Mouse (Mus musculus) intestine, embryonic 15.5 days (tissue): ENCODE measurements around the gene Golga3. TPM values are rescaled to one million over a fixed set of nuclear protein-coding genes. Genes with fewer than 3 reads are reported as not detected.
A peak's percentile ranks its signal among the peaks of the same experiment; 100 is the strongest.

ENCODE experiments used
- ATAC-seq: fragments of 200-750 bp; cut with Nextera tagmentation; 2 replicates; pipeline ENCODE4 v1.8.0; 2017; ENCODE audit warnings: moderate TSS enrichment, moderate library complexity
- H3K27ac ChIP-seq: fragments of 300-500 bp; sonication (generic); 2 replicates; pipeline ENCODE4 v1.5.1; 2015; ENCODE audit warnings: mild to moderate bottlenecking, inconsistent platforms
- H3K27me3 ChIP-seq: fragments of 300-500 bp; sonication (generic); replicated peaks from 2 replicates; pipeline ENCODE4 v1.6.1; 2015; ENCODE audit warnings: inconsistent platforms
- H3K36me3 ChIP-seq: fragments of 300-500 bp; sonication (generic); 2 replicates; pipeline ENCODE4 v1.6.1; 2015; ENCODE audit warnings: inconsistent platforms
- H3K4me1 ChIP-seq: fragments of 300-500 bp; sonication (generic); replicated peaks from 2 replicates; pipeline ENCODE4 v1.6.1; 2015; ENCODE audit warnings: inconsistent platforms
- H3K4me2 ChIP-seq: fragments of 300-500 bp; sonication (generic); replicated peaks from 2 replicates; pipeline ENCODE4 v1.6.1; 2015; ENCODE audit warnings: mild to moderate bottlenecking, inconsistent platforms
- H3K4me3 ChIP-seq: fragments of 300-500 bp; sonication (generic); replicated peaks from 2 replicates; pipeline ENCODE4 v1.5.1; 2015; ENCODE audit warnings: inconsistent platforms
- H3K9ac ChIP-seq: fragments of 300-500 bp; sonication (generic); 2 replicates; pipeline ENCODE4 v1.6.1; 2015; ENCODE audit warnings: inconsistent platforms
- H3K9me3 ChIP-seq: fragments of 300-500 bp; sonication (generic); 2 replicates; pipeline ENCODE4 v1.6.1; 2016; ENCODE audit warnings: inconsistent platforms
- WGBS: fragments of 180-500 bp; shearing (Covaris S2); methylation state at CpG from one replicate; pipeline ENCODE4 v1.1.7; 2015; 5-methylcytosine and 5-hydroxymethylcytosine counted together
- polyA plus RNA-seq: library from polyadenylated mRNA; unstranded; fragments of >200 nt; fragmentation: Nextera tagmentation; extraction: Ambion mirVana; gene quantifications from 2 replicates; pipeline ENCODE4 v1.2.1, GENCODE M21; 2015

The Golga3 gene
- polyA plus RNA-seq, 1 experiment from 2014 or later: 17.1 TPM

- Histone ChIP-seq H3K27me3 (no peaks in the 10 kb centered on the region), H3K9me3 (no peaks in the 10 kb centered on the region), H3K4me2 (no peak overlapping the region), H3K4me3 (no peak overlapping the region), H3K4me1 (no peaks in the 10 kb centered on the region), H3K27ac (no peak overlapping the region), H3K9ac (no peak overlapping the region), H3K36me3 (peaks cover 50% of the 10 kb centered on the region)
- no peak for ATAC-seq
- 87% methylated on average over 10 of the region's 10 CpGs for WGBS
Observed at GRCm38 (mm10) chr5:110203164-110203895, 26.8 kb downstream of the Golga3 start.

- WGBS: 76% methylated on average over 6 of the region's 6 CpGs
- H3K9me3 ChIP-seq: no peaks in the 10 kb centered on the region
- ATAC-seq: no peak
Observed at GRCm38 (mm10) chr5:110204777-110205176, 28.3 kb downstream of the Golga3 start.

GRCm38 (mm10) chr5:110211312-110211711 lies 34.8 kb downstream of the Golga3 start:
- Histone ChIP-seq H3K4me1 (no peaks in the 10 kb centered on the region), H3K36me3 (peaks cover 58% of the 10 kb centered on the region), H3K9ac (no peak overlapping the region), H3K4me3 (no peak overlapping the region), H3K4me2 (no peak overlapping the region), H3K9me3 (no peaks in the 10 kb centered on the region), H3K27me3 (no peaks in the 10 kb centered on the region), H3K27ac (no peak overlapping the region)
- 86% methylated on average over 2 of the region's 2 CpGs for WGBS
- no peak for ATAC-seq

More at GRCm38 (mm10) chr5:110204777-110205176, 28.3 kb downstream of the Golga3 start:
- peaks cover 57% of the 10 kb centered on the region for H3K36me3 ChIP-seq
- no peak overlapping the region for H3K27ac ChIP-seq
- H3K9ac ChIP-seq: no peak overlapping the region
- H3K4me2 ChIP-seq: no peak overlapping the region
- no peaks in the 10 kb centered on the region for H3K27me3 ChIP-seq
- no peaks in the 10 kb centered on the region for H3K4me1 ChIP-seq
- no peak overlapping the region for H3K4me3 ChIP-seq

- H3K27ac ChIP-seq: no peak overlapping the region
- no peak overlapping the region for H3K9ac ChIP-seq
- H3K9me3 ChIP-seq: no peaks in the 10 kb centered on the region
- no peaks in the 10 kb centered on the region for H3K4me1 ChIP-seq
- H3K4me2 ChIP-seq: no peak overlapping the region
- peaks cover 54% of the 10 kb centered on the region for H3K36me3 ChIP-seq
- WGBS: 90% methylated on average over 3 of the region's 3 CpGs
- ATAC-seq: no peak
- H3K27me3 ChIP-seq: no peaks in the 10 kb centered on the region
- no peak overlapping the region for H3K4me3 ChIP-seq
Observed at GRCm38 (mm10) chr5:110216780-110217179, 40.3 kb downstream of the Golga3 start.

- 91% methylated on average over 4 of the region's 4 CpGs for WGBS
- Histone ChIP-seq H3K36me3 (peaks cover 53% of the 10 kb centered on the region), H3K9ac (no peak overlapping the region), H3K9me3 (no peaks in the 10 kb centered on the region), H3K4me3 (no peak overlapping the region), H3K27me3 (no peaks in the 10 kb centered on the region), H3K4me2 (no peak overlapping the region), H3K27ac (no peak overlapping the region), H3K4me1 (no peaks in the 10 kb centered on the region)
- no peak for ATAC-seq
Observed at GRCm38 (mm10) chr5:110220331-110220730, 43.8 kb downstream of the Golga3 start.

- no peak overlapping the region for H3K9ac ChIP-seq
- peaks cover 43% of the 10 kb centered on the region for H3K36me3 ChIP-seq
- H3K27me3 ChIP-seq: no peaks in the 10 kb centered on the region
- no peak overlapping the region for H3K27ac ChIP-seq
- 81% methylated on average over 6 of the region's 6 CpGs for WGBS
- H3K4me3 ChIP-seq: no peak overlapping the region
- H3K4me2 ChIP-seq: no peak overlapping the region
- ATAC-seq: no peak
- no peaks in the 10 kb centered on the region for H3K9me3 ChIP-seq
- no peaks in the 10 kb centered on the region for H3K4me1 ChIP-seq
Observed at GRCm38 (mm10) chr5:110222757-110223156, 46.3 kb downstream of the Golga3 start.

- Histone ChIP-seq H3K9me3 (no peaks in the 10 kb centered on the region), H3K9ac (no peak overlapping the region), H3K27ac (no peak overlapping the region), H3K4me1 (peaks cover 2% of the 10 kb centered on the region; the same call in 1 of the 2 replicates), H3K4me3 (no peak overlapping the region), H3K27me3 (no peaks in the 10 kb centered on the region), H3K4me2 (no peak overlapping the region), H3K36me3 (peaks cover 29% of the 10 kb centered on the region)
- 90% methylated on average over 3 of the region's 3 CpGs for WGBS
- no peak for ATAC-seq
Observed at GRCm38 (mm10) chr5:110225056-110225455, 48.6 kb downstream of the Golga3 start.

GRCm38 (mm10) chr5:110227336-110227883 lies 50.9 kb downstream of the Golga3 start:
- no peaks in the 10 kb centered on the region for H3K9me3 ChIP-seq
- no peak overlapping the region for H3K4me2 ChIP-seq
- peaks cover 6% of the 10 kb centered on the region for H3K4me1 ChIP-seq
- H3K4me3 ChIP-seq: no peak overlapping the region
- peaks cover 10% of the 10 kb centered on the region; the same call in 1 of the 2 replicates for H3K36me3 ChIP-seq
- whole genome bisulfite sequencing: 27% methylated on average over 1 of the region's 1 CpGs
- no peak for ATAC-seq
- H3K27me3 ChIP-seq: no peaks in the 10 kb centered on the region
- no peak overlapping the region for H3K27ac ChIP-seq
- no peak overlapping the region for H3K9ac ChIP-seq

- peaks cover 8% of the 10 kb centered on the region for H3K4me1 ChIP-seq
Observed at GRCm38 (mm10) chr5:110230401-110230779, 53.9 kb downstream of the Golga3 start.

GRCm38 (mm10) chr5:110230780-110231461 lies 54.4 kb downstream of the Golga3 start, which contains the start of gene Ankle2:
Ankle2 (plus strand) TSS chr5:110231004.
- Histone ChIP-seq H3K9ac (peak within 1 kb of the TSS; percentile 99), H3K4me3 (peak within 1 kb of the TSS; percentile 99), H3K4me1 (peaks cover 8% of the 10 kb centered on the region), H3K36me3 (peaks cover 8% of the 10 kb centered on the region), H3K27ac (peak within 1 kb of the TSS; percentile 97), H3K27me3 (no peaks in the 10 kb centered on the region), H3K4me2 (peak within 1 kb of the TSS; percentile 69), H3K9me3 (no peaks in the 10 kb centered on the region)
- ATAC-seq: peak; percentile 98
- WGBS: under 1% methylated on average over 70 of the region's 81 CpGs

More at GRCm38 (mm10) chr5:110230401-110230779, 53.9 kb downstream of the Golga3 start:
- peak overlapping the region; percentile 99 for H3K4me3 ChIP-seq
- no peaks in the 10 kb centered on the region for H3K27me3 ChIP-seq
- no peaks in the 10 kb centered on the region for H3K9me3 ChIP-seq
- peak overlapping the region; percentile 97 for H3K27ac ChIP-seq
- peaks cover 8% of the 10 kb centered on the region for H3K36me3 ChIP-seq
- 6% methylated on average over 8 of the region's 8 CpGs for WGBS
- H3K9ac ChIP-seq: peak overlapping the region; percentile 99
- peak; percentile 11; the same call in 1 of the 2 replicates for ATAC-seq
- H3K4me2 ChIP-seq: peak overlapping the region; percentile 69

- peak overlapping the region; percentile 99 for H3K4me3 ChIP-seq
- H3K4me2 ChIP-seq: peak overlapping the region; percentile 69
- H3K4me1 ChIP-seq: peaks cover 8% of the 10 kb centered on the region
- no peaks in the 10 kb centered on the region for H3K27me3 ChIP-seq
- peaks cover 11% of the 10 kb centered on the region for H3K36me3 ChIP-seq
- H3K9ac ChIP-seq: peak overlapping the region; percentile 99; the same call in 1 of the 2 replicates
- ATAC-seq: no peak
- WGBS: 40% methylated on average over 13 of the region's 13 CpGs
- H3K9me3 ChIP-seq: no peaks in the 10 kb centered on the region
- no peak overlapping the region for H3K27ac ChIP-seq
Observed at GRCm38 (mm10) chr5:110231638-110232037, 55.1 kb downstream of the Golga3 start.

- Histone ChIP-seq H3K4me3 (no peak overlapping the region), H3K4me1 (peaks cover 8% of the 10 kb centered on the region), H3K9ac (no peak overlapping the region)
Observed at GRCm38 (mm10) chr5:110232346-110232745, 55.8 kb downstream of the Golga3 start.

More at GRCm38 (mm10) chr5:110232346-110232745, 55.8 kb downstream of the Golga3 start:
- ATAC-seq: no peak
- 85% methylated on average over 6 of the region's 6 CpGs for WGBS
- Histone ChIP-seq H3K27me3 (no peaks in the 10 kb centered on the region), H3K4me2 (no peak overlapping the region), H3K36me3 (peaks cover 16% of the 10 kb centered on the region), H3K27ac (no peak overlapping the region), H3K9me3 (no peaks in the 10 kb centered on the region)
